Mouse (Mus musculus) right cerebral cortex, postnatal 36 days (tissue): ENCODE results near the gene Olfr616.
"Not testable (repeated sequence)": the region's sequence is repeated elsewhere in the genome, so short reads cannot be mapped to it uniquely, and the experiment has no call there.

Experiments used
- DNase-seq, 2 experiments: peaks; one replicate each; pipeline ENCODE4 v3.0.0; 2022; ENCODE audit warnings: low spot score in 2 of 2, mixed read lengths in 1 of 2

Gene Olfr616

DNA sequence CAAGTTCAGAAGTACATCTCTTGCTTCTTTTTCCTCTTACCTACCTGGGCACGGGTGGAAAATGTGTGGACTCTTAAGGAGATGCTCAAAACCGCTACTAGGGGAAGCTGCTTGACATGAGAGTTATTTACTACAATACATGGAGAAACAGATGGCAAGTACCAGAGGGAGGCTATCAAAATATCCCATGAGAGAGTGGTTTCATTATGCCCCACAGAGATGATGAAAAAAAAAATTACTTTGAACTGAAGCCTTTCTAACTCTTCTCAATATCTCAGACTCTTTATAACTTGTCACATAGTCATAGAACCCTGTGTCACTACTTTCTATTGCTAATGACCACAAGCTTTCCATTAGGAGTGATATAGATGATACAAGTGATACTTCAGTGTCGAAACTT lies at the start of gene Olfr616:
Gene Olfr616 (minus strand): TSS at position 101 of the 400 bp plus-strand sequence.
- no peak for DNase-seq

DNA sequence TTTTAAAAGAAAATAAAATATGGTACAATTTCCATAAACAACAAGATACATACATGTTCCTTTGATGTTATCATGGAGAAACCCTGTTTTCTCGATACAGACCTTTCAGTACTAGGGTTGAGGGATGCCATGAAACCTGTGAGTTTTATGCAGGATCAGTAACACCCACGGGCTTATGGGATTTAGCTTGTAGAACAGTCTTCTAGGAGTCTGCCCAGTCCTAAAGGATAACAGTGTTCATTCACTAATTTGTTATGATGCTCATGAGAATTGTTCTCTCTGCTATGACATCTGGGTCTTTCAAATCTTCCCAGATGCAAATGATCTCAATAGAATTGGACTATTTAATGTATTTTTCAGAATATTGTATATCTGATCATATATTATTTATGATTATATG lies 43.5 kb upstream of the Olfr616 start, which contains the start of gene Olfr620:
Gene Olfr620 (minus strand): TSS at position 101 of the 400 bp plus-strand sequence.
- no peak for DNase-seq

DNA sequence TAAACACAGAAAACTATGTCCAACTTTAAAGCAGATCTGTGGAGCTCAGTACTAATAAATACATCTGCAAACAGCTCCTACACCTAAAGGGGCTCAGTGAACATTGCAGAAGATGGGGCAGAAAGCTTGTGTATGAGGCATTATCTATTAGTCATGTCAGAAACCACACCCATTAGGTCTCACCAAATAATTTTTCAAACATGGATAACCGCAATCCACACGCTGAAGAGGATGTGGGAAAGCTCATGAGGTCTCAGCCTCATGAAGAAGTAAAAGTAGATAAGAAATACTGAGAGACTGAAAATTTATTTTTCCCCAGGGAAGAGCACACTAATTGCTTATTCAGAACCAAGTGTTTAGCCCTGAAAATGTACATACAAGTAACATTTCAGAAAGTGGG lies 38.5 kb upstream of the Olfr616 start:
- no peak for DNase-seq

DNA sequence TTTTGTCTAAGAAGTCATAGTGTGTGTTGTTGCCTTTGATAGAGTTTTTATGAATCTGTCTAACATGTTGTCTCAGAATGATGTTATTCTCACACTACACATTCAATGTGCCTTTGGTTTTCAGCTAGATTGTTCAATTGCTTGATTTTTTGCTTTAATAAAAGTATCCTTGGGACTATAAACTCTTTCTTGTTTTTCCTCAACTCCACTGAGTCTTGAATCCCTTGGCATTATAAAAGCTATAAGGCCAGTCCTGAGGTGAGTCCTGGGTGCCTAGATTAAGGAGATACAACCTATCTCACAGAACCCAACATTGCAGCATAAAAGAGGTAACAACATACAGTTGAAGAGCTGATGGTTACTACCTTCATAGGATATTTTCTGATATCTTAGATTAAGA lies 31.3 kb upstream of the Olfr616 start, which contains the start of gene Olfr619:
Gene Olfr619 (plus strand): TSS at position 301 of the 400 bp plus-strand sequence.
- no peak for DNase-seq

DNA sequence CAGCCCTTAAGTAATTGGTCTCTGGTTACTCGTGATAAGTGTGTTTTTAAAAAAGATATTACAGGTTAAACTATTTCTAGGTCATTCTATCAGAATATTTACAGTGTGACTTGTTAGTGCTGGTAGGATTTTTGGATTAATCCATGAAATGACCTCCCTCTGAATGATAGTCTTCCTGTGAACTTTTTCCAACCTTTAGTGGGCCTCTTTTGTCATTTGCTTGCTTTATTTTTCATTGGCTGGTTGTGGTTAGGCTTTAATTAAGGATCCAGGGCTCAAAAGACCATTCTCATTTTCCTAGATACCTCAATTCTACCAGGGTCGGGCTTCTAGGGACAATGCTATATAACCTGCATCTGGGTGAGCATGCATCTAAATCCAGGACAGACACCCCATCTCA lies 20.9 kb upstream of the Olfr616 start, which contains the start of gene Olfr618:
Gene Olfr618 (plus strand): TSS at position 301 of the 400 bp plus-strand sequence.
- DNase-seq: no peak

DNA sequence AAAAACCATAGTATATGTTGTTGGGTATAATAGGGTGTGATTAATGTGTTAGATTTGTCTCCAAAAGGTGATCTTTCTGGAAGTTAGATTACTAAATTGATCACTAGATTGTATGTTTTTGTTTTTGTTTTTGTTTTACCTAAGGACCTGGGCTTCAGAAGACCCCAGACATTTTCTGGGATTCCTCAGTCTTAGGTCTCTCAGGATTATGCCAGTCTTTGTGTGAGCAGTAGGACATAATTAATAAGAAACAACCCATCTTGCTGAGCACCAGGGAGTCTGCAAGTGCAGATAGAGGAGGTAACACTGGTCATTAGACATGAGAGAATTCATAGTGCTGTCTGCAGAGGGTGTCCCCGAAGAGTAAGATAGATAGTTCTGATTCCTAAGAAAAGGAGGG lies 3.8 kb upstream of the Olfr616 start, which contains the start of gene Olfr617:
Gene Olfr617 (plus strand): TSS at position 301 of the 400 bp plus-strand sequence.
- DNase-seq: no peak

DNA sequence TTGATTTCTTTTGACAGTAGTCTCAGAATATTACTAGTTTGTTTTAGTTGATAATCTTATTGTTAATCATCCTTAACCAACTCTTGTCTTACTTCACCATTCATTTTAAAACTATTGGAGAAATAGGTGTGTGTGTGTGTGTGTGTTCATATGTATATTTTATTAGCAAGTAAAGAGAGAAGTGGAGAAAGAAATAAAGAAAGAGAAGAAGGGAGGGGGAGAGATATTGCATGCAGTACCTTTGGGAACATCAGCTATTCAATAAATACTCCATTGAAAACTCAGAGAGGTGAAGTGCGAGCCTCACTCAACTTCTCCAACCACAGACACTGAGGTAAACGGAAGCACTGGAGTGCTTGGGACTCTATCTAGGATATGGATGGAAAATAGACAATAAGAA lies 13.2 kb downstream of the Olfr616 start, which contains the start of gene Olfr615:
Gene Olfr615 (plus strand): TSS at position 301 of the 400 bp plus-strand sequence.
- DNase-seq: no peak

DNA sequence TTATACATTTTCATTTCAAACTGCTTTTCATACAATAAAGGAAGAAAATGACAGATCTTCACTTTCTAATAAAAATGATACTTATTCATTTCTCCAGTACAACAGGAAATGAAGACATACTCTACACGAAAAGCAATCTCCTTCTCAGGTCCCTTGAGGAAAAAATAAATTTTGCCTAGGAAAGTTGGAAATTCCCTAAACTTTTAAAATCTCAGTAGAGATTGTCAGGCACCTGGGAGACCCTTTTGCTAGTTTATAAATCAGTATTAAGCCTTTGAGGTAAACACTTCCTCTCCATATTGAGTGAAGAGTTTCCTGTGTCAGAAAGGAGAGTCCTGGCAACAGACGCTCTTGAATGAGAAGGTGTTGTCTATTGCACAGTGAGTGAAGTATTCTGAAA lies 21.2 kb downstream of the Olfr616 start, which contains the start of gene Olfr613:
Gene Olfr613 (plus strand): TSS at position 301 of the 400 bp plus-strand sequence.
- DNase-seq: no peak

DNA sequence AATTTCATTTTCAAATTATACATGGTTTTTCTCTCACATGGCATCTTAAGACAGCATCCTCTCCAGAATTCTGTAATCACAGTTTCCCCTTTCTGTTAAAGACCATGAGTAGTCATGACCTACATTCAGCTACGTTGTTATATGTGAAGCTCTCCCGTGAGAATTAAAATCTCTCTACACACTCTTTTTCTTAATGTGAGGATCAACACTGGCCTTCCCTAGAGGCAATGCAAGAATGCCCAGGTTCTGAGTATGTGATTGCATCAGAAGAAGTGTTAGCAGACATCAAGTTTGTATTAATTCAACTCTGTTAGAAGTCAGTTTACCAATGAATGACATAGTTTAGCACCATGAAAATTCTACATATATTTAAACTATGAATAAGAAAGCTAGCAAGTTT lies 26.3 kb downstream of the Olfr616 start, which contains the start of gene Olfr612:
Gene Olfr612 (minus strand): TSS at position 101 of the 400 bp plus-strand sequence.
- not testable (repeated sequence) for DNase-seq

DNA sequence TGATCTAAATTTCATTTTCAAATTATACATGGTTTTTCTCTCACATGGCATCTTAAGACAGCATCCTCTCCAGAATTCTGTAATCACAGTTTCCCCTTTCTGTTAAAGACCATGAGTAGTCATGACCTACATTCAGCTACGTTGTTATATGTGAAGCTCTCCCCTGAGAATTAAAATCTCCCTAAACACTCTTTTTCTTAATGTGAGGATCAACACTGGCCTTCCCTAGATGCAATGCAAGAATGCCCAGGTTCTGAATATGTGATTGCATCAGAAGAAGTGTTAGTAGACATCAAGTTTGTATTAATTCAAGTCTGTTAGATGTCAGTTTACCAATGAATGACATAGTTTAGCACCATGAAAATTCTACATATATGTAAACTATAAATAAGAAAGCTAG lies 48.2 kb downstream of the Olfr616 start, which contains the start of gene Olfr611:
Gene Olfr611 (minus strand): TSS at position 101 of the 400 bp plus-strand sequence.
- not testable (repeated sequence) for DNase-seq
